In the genomic region with DNA sequence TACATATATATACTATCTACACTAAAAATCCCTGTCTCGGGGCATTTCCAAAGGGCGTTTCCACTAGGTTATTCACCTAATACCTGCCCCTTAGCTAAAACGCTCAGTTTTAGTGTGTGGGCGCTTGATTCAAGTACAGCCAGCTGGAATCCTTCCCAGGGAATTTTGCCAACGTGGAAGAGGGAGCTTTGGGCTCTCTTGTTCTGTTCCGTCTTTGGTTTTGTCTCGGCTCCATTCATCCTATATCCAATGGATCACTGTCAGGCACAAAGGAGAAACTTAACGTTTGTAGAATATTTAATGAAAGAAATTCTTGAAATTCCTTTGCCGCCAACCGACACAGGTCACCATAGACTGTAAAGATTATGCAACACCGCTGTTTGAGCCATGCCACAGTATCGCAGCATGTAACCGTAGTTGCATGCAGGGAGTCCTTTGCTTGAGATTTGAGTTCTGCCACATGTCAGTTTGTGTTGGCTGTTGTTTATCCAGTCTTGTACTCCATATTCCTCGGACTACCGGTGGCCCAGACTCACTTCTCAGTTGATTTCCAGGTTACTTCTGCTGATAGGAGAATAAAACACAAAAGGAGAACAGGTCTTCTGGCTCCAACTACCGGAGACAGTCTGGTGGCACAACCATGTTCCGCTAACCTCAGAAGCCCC, we compare ENCODE assay signal across 9 mouse cellular contexts. TPM values are rescaled to one million over a fixed set of nuclear protein-coding genes. Genes with fewer than 3 reads are reported as not detected.
A peak's percentile ranks its signal among the peaks of the same experiment; 100 is the strongest.
DNase-seq lines count a peak whose midpoint lies in the region; ATAC-seq and TF ChIP-seq lines count a peak whose summit lies in the region.
"Had no signal": no experiment of that assay in that cellular context is flagged by ENCODE, and none has a peak within 500 bp of the region (broad histone marks: within the 10 kb centered on the region; RNA-seq: fewer than 3 reads in every experiment).

No protein-coding gene starts in this region.

- H3K9ac ChIP-seq in heart, embryonic 15.5 days = no peak overlapping the region
- H3K9ac ChIP-seq in stomach, postnatal 0 days (ENCODE audit: low read length) = no peak overlapping the region

- TF ChIP-seq POLR2A in thymus, adult 2 months (IDR thresholded peaks at IDR 0.05; ENCODE audit: control insufficient read depth, extremely low read depth, insufficient read depth, low read length, poor library complexity) = no peak

- peak; percentile 85 for ATAC-seq in cerebellum, adult (ENCODE audit: insufficient number of reproducible peaks, low FRiP score, low TSS enrichment)
- no peak for ATAC-seq in heart, embryonic 15.5 days (replicated peaks; ENCODE audit: insufficient number of reproducible peaks, insufficient read depth, low FRiP score, low read depth)
- peak; percentile 63; the same call in 1 of the 2 replicates for ATAC-seq in stomach, postnatal 0 days (ENCODE audit: low FRiP score, low TSS enrichment)

- peak; percentile 51 for DNase-seq in heart, adult 8-10 months (ENCODE audit: low spot score)
- no peak for DNase-seq in heart, embryonic 10.5 days (ENCODE audit: low spot score)
- peak; percentile 47 for DNase-seq in kidney, postnatal 14 days
- DNase-seq in lung, postnatal 36 days = peak; percentile 54
- DNase-seq in stomach, postnatal 0 days (ENCODE audit: low spot score) = peak; percentile 55
- no peak for DNase-seq in thymus, adult 2 months

- peak; percentile 25 for TF ChIP-seq CTCF in stomach, postnatal 0 days (IDR thresholded peaks at IDR 0.05; ENCODE audit: low read depth)
- no peak for TF ChIP-seq CTCF in thymus, adult 2 months (IDR thresholded peaks at IDR 0.05; ENCODE audit: borderline replicate concordance, control insufficient read depth, extremely low read depth, insufficient read depth, low read length, poor library complexity)

- no peak overlapping the region for H3K27ac ChIP-seq in heart, embryonic 10.5 days
- peak overlapping the region; percentile 3; the same call in 1 of the 2 replicates for H3K27ac ChIP-seq in heart, embryonic 15.5 days
- H3K27ac ChIP-seq in stomach, postnatal 0 days (replicated peaks) = no peak overlapping the region
- H3K27ac ChIP-seq in thymus, adult 2 months (ENCODE audit: control insufficient read depth, insufficient read depth, low read length) = no peak overlapping the region

- H3K4me2 ChIP-seq in heart, embryonic 15.5 days = peak overlapping the region; percentile 41
- peak overlapping the region; percentile 48 for H3K4me2 ChIP-seq in stomach, postnatal 0 days (replicated peaks; ENCODE audit: low read depth)

- WGBS in heart, embryonic 10.5 days = 73% methylated on average over 17 of the region's 17 CpGs
- 44% methylated on average over 17 of the region's 17 CpGs for WGBS in heart, embryonic 15.5 days
- WGBS in stomach, postnatal 0 days = 26% methylated on average over 17 of the region's 17 CpGs
- WGBS in thymus, adult 2 months = 92% methylated on average over 17 of the region's 17 CpGs

- H3K9me3 ChIP-seq in heart, embryonic 10.5 days = no peaks in the 10 kb centered on the region
- H3K9me3 ChIP-seq in heart, embryonic 15.5 days (replicated peaks) = no peaks in the 10 kb centered on the region
- no peaks in the 10 kb centered on the region for H3K9me3 ChIP-seq in stomach, postnatal 0 days (ENCODE audit: control insufficient read depth, low read length)

- H3K27me3 ChIP-seq in heart, embryonic 10.5 days (ENCODE audit: insufficient read depth, poor library complexity, severe bottlenecking) = no peaks in the 10 kb centered on the region
- no peaks in the 10 kb centered on the region for H3K27me3 ChIP-seq in heart, embryonic 15.5 days
- no peaks in the 10 kb centered on the region for H3K27me3 ChIP-seq in stomach, postnatal 0 days (ENCODE audit: control insufficient read depth, insufficient read depth, low read length)
- no peaks in the 10 kb centered on the region for H3K27me3 ChIP-seq in thymus, adult 2 months (ENCODE audit: control insufficient read depth, insufficient read depth, low read length)

- no peaks in the 10 kb centered on the region for H3K4me1 ChIP-seq in heart, embryonic 10.5 days
- peaks cover 6% of the 10 kb centered on the region for H3K4me1 ChIP-seq in heart, embryonic 15.5 days (replicated peaks)
- no peaks in the 10 kb centered on the region for H3K4me1 ChIP-seq in stomach, postnatal 0 days (replicated peaks; ENCODE audit: control insufficient read depth, insufficient read depth)
- no peaks in the 10 kb centered on the region for H3K4me1 ChIP-seq in thymus, adult 2 months (replicated peaks; ENCODE audit: control insufficient read depth, insufficient read depth, low read length)

- H3K36me3 ChIP-seq in heart, embryonic 10.5 days = 0 out of 2 replicates have a peak, but pooled peaks cover 9% of the 10 kb centered on the region
- no peaks in the 10 kb centered on the region for H3K36me3 ChIP-seq in heart, embryonic 15.5 days
- H3K36me3 ChIP-seq in stomach, postnatal 0 days (ENCODE audit: control insufficient read depth, insufficient read depth, low read length) = no peaks in the 10 kb centered on the region
- no peaks in the 10 kb centered on the region for H3K36me3 ChIP-seq in thymus, adult 2 months (ENCODE audit: control insufficient read depth, insufficient read depth, low read length)

- H3K4me3 ChIP-seq in heart, embryonic 10.5 days = no peak overlapping the region
- H3K4me3 ChIP-seq in heart, embryonic 15.5 days = peak overlapping the region; percentile 8
- H3K4me3 ChIP-seq in stomach, postnatal 0 days (ENCODE audit: low read depth, low read length) = peak overlapping the region; percentile 10; the same call in 1 of the 2 replicates
- no peak overlapping the region for H3K4me3 ChIP-seq in thymus, adult 2 months (ENCODE audit: control insufficient read depth, insufficient read depth, low read length)

- TF ChIP-seq EP300 in stomach, postnatal 0 days (optimal IDR thresholded peaks at IDR 0.05) = no peak

RNA-seq across cellular contexts. Expression of gene Sap30, which starts 11.3 kb away (rescaled TPM):
- 10 to 100 TPM; 13.2 to 15.6 (median 14.3) TPM for total RNA-seq in heart, adult 8-10 months (2022)
- 45.3 and 66.4 TPM in 2 replicates for polyA plus RNA-seq in heart, embryonic 10.5 days (2016; fragmentation: Nextera tagmentation; extraction: Ambion mirVana)
- polyA plus RNA-seq in heart, embryonic 15.5 days (2015; fragmentation: Nextera tagmentation; extraction: Ambion mirVana) = 46.6 and 46.9 TPM in 2 replicates
- 23.8 and 28.6 TPM in 2 replicates for polyA plus RNA-seq in stomach, postnatal 0 days (2015; fragmentation: Nextera tagmentation; extraction: Ambion mirVana)
- 19.4 and 27.6 TPM in 2 replicates for polyA plus RNA-seq in thymus, adult 2 months (2012; rRNA removed)

RNA-seq across cellular contexts. Expression of gene Hmgb2, which starts 12.7 kb away (rescaled TPM):
- 10 to 100 TPM; 14.2 to 17.3 (median 14.8) TPM for total RNA-seq in heart, adult 8-10 months (2022)
- polyA plus RNA-seq in heart, embryonic 10.5 days (2016; fragmentation: Nextera tagmentation; extraction: Ambion mirVana) = 284 and 384 TPM in 2 replicates
- 181 and 273 TPM in 2 replicates for polyA plus RNA-seq in heart, embryonic 15.5 days (2015; fragmentation: Nextera tagmentation; extraction: Ambion mirVana)
- polyA plus RNA-seq in stomach, postnatal 0 days (2015; fragmentation: Nextera tagmentation; extraction: Ambion mirVana) = 158 and 220 TPM in 2 replicates
- 64.0 and 93.8 TPM in 2 replicates for polyA plus RNA-seq in thymus, adult 2 months (2012; rRNA removed)

RNA-seq across cellular contexts. Expression of gene Scrg1, which starts 43.3 kb away (rescaled TPM):
- total RNA-seq in heart, adult 8-10 months (2022) = not detected
- 0.20 and 0.21 TPM in 2 replicates for polyA plus RNA-seq in heart, embryonic 10.5 days (2016; fragmentation: Nextera tagmentation; extraction: Ambion mirVana)
- polyA plus RNA-seq in heart, embryonic 15.5 days (2015; fragmentation: Nextera tagmentation; extraction: Ambion mirVana) = 1.7 and 2.4 TPM in 2 replicates
- polyA plus RNA-seq in stomach, postnatal 0 days (2015; fragmentation: Nextera tagmentation; extraction: Ambion mirVana) = 0.65 and 0.98 TPM in 2 replicates
- polyA plus RNA-seq in thymus, adult 2 months (2012; rRNA removed) = 0.16 TPM in 1 of 2 replicates, not detected in the other
- total RNA-seq: MEL had no signal

Comparison
In these comparisons a context has a peak if more than half of its experiments do, and no peak if none do; other contexts are left out.
1. DNase-seq: peak in heart, adult 8-10 months (single experiment), kidney, postnatal 14 days (single experiment), lung, postnatal 36 days (single experiment) and stomach, postnatal 0 days (single experiment); none in heart, embryonic 10.5 days (single experiment) and thymus, adult 2 months (single experiment).
2. H3K4me3 ChIP-seq: peak in heart, embryonic 15.5 days (single experiment) and stomach, postnatal 0 days (single experiment); none in heart, embryonic 10.5 days (single experiment) and thymus, adult 2 months (single experiment).